Mouse (Mus musculus): ENCODE results near the gene Gm44596. TPM values are rescaled to one million over a fixed set of nuclear protein-coding genes. Genes with fewer than 3 reads are reported as not detected.
"Not testable (repeated sequence)": the region's sequence is repeated elsewhere in the genome, so short reads cannot be mapped to it uniquely, and the experiment has no call there.

Gm44596 gene
- polyA plus RNA-seq, 1 experiment from 2014 or later = not detected

DNA sequence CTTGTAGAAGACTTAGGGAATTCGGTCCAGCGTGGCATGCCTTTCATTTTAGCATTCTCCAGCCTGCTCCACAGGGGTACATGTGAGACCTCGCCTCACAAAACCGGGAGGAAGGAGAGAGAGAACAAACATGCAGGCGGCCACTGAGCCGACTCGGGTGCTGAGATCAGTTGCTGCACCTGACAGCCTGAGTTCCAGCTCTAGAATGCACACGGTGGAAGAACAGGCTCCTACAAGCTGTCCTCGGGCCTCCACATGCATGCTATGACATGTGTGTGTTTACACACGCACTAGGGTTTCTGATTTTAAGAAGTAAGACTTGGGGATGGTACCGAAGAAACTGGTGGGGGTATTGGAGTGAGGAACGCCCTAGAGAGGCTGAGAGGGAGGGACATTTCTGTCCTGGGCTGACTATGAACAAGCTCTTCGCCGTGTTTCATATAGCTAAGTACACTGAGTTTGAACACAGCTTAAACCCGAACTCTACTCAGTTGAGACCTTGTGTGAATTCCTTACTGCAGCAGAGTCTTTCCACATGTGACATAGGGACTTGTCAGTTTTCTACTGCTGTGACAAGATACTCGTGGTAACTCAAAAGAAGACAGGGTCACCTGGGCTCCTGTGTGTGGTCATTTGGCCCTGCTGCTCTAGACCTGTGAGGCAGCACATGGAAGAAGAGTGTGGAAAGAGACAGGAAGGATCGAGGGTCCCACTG, 1.2 kb downstream of the Gm44596 start:
- no peak overlapping the region for H3K4me3 ChIP-seq (ENCODE audit: low read length)
- no peak overlapping the region for H3K9ac ChIP-seq (ENCODE audit: low read depth, low read length)
- ATAC-seq = no peak
- WGBS = 89% methylated on average over 17 of the region's 17 CpGs
- no peak overlapping the region for H3K4me2 ChIP-seq (ENCODE audit: low read depth, low read length)
- H3K9me3 ChIP-seq (ENCODE audit: control insufficient read depth, low read length) = no peaks in the 10 kb centered on the region
- no peaks in the 10 kb centered on the region for H3K27me3 ChIP-seq (replicated peaks; ENCODE audit: control insufficient read depth, insufficient read depth, low read length)
- peaks cover 19% of the 10 kb centered on the region for H3K36me3 ChIP-seq (ENCODE audit: control insufficient read depth, insufficient read depth, low read length)
- H3K4me1 ChIP-seq (ENCODE audit: control insufficient read depth, insufficient read depth, low read length) = no peaks in the 10 kb centered on the region
- H3K27ac ChIP-seq (ENCODE audit: low read length) = no peak overlapping the region

DNA sequence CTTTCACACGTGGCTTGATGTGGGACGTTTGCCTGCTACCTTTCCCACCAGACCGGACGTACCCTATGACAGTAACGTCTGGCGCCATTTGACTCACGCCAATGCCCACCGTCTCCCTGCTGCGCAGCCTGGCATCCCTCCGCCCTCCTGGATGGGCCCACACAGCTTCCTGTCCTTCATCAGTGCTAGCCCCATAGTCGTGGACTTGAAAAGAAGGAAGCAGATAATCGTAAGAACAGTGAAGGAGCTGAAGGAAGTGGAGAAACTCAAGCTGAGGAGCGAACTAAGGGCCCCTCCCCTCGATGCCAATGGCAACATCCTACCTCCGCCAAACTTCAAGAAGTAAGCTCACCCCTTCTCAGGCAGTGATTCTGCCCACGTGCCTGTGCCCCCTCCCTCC, 4.3 kb downstream of the Gm44596 start:
- 83% methylated on average over 16 of the region's 16 CpGs for WGBS
- H3K36me3 ChIP-seq (ENCODE audit: control insufficient read depth, insufficient read depth, low read length) = no peaks in the 10 kb centered on the region; the same call in 1 of the 2 replicates
- no peak overlapping the region for H3K4me2 ChIP-seq (ENCODE audit: low read depth, low read length)
- no peaks in the 10 kb centered on the region for H3K9me3 ChIP-seq (ENCODE audit: control insufficient read depth, low read length)
- H3K9ac ChIP-seq (ENCODE audit: low read depth, low read length) = no peak overlapping the region
- H3K4me3 ChIP-seq (ENCODE audit: low read length) = no peak overlapping the region
- no peaks in the 10 kb centered on the region for H3K27me3 ChIP-seq (replicated peaks; ENCODE audit: control insufficient read depth, insufficient read depth, low read length)
- H3K27ac ChIP-seq (ENCODE audit: low read length) = no peak overlapping the region
- no peaks in the 10 kb centered on the region for H3K4me1 ChIP-seq (ENCODE audit: control insufficient read depth, insufficient read depth, low read length)
- ATAC-seq = no peak

DNA sequence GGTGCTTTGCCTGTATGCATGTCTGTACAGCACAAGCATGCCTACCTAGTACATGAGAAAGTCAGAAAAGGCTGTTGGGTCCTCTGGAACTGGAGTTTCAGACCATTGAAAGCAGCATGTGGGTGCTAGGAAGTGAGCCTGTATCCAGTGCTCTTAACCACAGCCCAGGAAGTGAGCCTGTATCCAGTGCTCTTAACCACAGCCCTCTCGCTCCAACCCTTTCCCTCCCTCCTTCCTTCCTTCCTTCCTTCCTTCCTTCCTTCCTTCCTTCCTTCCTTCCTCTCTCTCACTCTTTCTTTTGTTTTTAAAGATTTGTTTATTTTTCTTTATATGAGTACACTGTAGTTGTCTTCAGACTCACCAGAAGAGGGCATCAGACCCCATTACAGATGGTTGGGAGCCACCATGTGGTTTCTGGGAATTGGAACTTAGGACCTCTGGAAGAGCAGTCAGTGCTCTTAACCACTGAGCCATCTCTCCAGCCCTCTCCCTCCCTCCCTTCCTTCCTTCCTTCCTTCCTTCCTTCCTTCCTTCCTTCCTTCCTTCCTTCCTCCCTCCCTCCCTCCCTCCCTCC, 5.4 kb downstream of the Gm44596 start:
- 69% methylated on average over 1 of the region's 1 CpGs for WGBS

DNA sequence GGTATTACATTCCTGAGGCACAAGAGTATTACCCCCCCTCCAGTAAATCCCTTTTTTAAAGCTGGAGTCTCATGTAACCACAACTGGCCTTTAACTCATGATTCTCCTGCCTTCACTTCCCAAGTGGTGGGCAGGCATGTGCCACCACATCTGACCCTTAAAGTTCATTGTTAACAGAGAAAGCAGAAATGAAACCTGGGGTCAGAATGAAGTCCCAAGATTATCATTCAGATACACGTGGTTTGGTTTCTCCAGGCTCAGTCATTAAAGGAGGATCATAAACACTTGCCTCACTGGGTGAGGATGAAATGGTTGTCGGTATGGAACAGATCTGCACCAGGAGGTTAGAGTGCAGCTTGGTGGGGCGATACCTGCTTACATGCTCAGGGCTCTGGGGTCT, 6.0 kb downstream of the Gm44596 start:
- Histone ChIP-seq H3K27ac (ENCODE audit: low read length) (no peak overlapping the region), H3K36me3 (ENCODE audit: control insufficient read depth, insufficient read depth, low read length) (no peaks in the 10 kb centered on the region), H3K4me2 (ENCODE audit: low read depth, low read length) (no peak overlapping the region), H3K4me1 (ENCODE audit: control insufficient read depth, insufficient read depth, low read length) (no peaks in the 10 kb centered on the region), H3K4me3 (ENCODE audit: low read length) (no peak overlapping the region), H3K9ac (ENCODE audit: low read depth, low read length) (no peak overlapping the region), H3K27me3 (replicated peaks; ENCODE audit: control insufficient read depth, insufficient read depth, low read length) (no peaks in the 10 kb centered on the region), H3K9me3 (ENCODE audit: control insufficient read depth, low read length) (no peaks in the 10 kb centered on the region)
- WGBS = 65% methylated on average over 3 of the region's 3 CpGs
- no peak for ATAC-seq

More for the DNA sequence above, 5.4 kb downstream of the Gm44596 start:
- H3K27me3 ChIP-seq (replicated peaks; ENCODE audit: control insufficient read depth, insufficient read depth, low read length); H3K4me3 ChIP-seq (ENCODE audit: low read length); H3K4me1 ChIP-seq (ENCODE audit: control insufficient read depth, insufficient read depth, low read length); H3K4me2 ChIP-seq (ENCODE audit: low read depth, low read length); H3K9me3 ChIP-seq (ENCODE audit: control insufficient read depth, low read length); H3K9ac ChIP-seq (ENCODE audit: low read depth, low read length); ATAC-seq; H3K36me3 ChIP-seq (ENCODE audit: control insufficient read depth, insufficient read depth, low read length); H3K27ac ChIP-seq (ENCODE audit: low read length): not testable (repeated sequence)

DNA sequence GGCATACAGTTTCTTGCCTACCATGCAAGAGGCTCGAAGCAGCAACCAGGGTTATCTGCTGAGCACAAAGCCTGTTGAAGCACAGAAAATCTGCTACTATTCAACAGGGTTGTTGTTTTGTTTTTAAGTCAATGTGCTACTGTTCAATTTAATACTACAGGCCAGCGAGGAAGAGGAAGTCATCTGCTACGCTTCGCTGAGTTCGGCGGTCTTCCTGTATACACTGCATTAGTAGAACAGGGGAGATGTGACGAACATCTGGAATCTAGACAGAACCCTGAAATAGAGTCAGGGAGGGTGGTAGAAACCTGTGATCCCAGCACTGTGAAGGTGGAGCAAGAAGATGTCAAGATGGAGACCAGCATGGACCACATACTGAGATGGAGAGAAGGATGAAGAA, 8.4 kb downstream of the Gm44596 start:
- ATAC-seq = no peak
- Histone ChIP-seq H3K4me1 (ENCODE audit: control insufficient read depth, insufficient read depth, low read length) (peaks cover under 1% of the 10 kb centered on the region; the same call in 1 of the 2 replicates), H3K4me3 (ENCODE audit: low read length) (no peak overlapping the region), H3K4me2 (ENCODE audit: low read depth, low read length) (no peak overlapping the region), H3K9ac (ENCODE audit: low read depth, low read length) (no peak overlapping the region), H3K9me3 (ENCODE audit: control insufficient read depth, low read length) (no peaks in the 10 kb centered on the region), H3K36me3 (ENCODE audit: control insufficient read depth, insufficient read depth, low read length) (no peaks in the 10 kb centered on the region), H3K27ac (ENCODE audit: low read length) (no peak overlapping the region), H3K27me3 (replicated peaks; ENCODE audit: control insufficient read depth, insufficient read depth, low read length) (no peaks in the 10 kb centered on the region)
- 78% methylated on average over 7 of the region's 7 CpGs for WGBS

DNA sequence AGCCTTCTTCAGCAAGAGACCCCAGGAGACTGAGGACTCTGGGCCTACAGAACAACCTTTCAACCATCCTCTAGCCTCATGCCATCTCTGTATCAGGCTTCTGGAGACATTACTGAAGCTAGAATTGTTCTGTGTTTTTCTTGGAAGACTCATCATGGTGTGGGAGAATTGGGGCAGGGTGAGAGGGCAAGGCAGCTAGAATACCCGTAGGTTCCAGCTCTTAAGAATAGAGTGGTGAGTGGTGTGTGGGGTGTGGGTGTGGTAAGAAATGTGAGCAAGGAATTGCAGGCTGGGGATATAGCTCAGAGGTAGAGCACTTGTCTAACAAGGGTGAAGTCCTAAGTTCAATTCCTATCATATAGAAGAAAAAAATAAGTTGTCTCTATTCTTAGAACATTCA, 9.7 kb downstream of the Gm44596 start:
- no peaks in the 10 kb centered on the region for H3K36me3 ChIP-seq (ENCODE audit: control insufficient read depth, insufficient read depth, low read length)
- peaks cover 4% of the 10 kb centered on the region; the same call in 1 of the 2 replicates for H3K4me1 ChIP-seq (ENCODE audit: control insufficient read depth, insufficient read depth, low read length)
- no peak overlapping the region for H3K4me2 ChIP-seq (ENCODE audit: low read depth, low read length)
- peak; percentile 47; the same call in 1 of the 2 replicates for ATAC-seq
- H3K9me3 ChIP-seq (ENCODE audit: control insufficient read depth, low read length) = no peaks in the 10 kb centered on the region
- H3K4me3 ChIP-seq (ENCODE audit: low read length) = no peak overlapping the region
- WGBS = 69% methylated on average over 1 of the region's 1 CpGs
- H3K27me3 ChIP-seq (replicated peaks; ENCODE audit: control insufficient read depth, insufficient read depth, low read length) = no peaks in the 10 kb centered on the region
- H3K9ac ChIP-seq (ENCODE audit: low read depth, low read length) = no peak overlapping the region
- H3K27ac ChIP-seq (ENCODE audit: low read length) = no peak overlapping the region

DNA sequence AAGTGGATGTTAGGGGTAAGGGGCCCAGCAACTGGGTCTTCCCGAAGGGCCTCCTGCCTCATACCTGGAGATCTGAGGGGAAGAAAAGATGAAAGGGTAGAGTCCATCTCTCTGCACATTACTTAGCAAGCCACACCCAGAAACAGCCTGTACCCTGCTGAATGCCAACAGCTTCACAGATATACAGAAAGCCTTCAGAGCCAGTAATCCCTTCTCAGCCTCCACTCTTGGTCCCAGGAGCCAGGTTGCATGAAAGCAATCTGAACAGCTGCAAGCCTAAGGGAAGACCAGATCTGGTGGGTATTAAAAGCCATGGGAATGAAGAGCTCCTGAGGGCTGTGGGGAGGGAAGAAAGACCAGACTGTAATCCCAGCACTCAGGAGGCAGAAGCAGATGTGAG, 13.9 kb downstream of the Gm44596 start:
- WGBS = 73% methylated on average over 1 of the region's 1 CpGs
- H3K9ac ChIP-seq (ENCODE audit: low read depth, low read length) = 0 out of 2 replicates have a peak overlapping the region, but pooled peaks have one; percentile 48
- H3K9me3 ChIP-seq (ENCODE audit: control insufficient read depth, low read length) = no peaks in the 10 kb centered on the region
- ATAC-seq = peak; percentile 86
- H3K4me2 ChIP-seq (ENCODE audit: low read depth, low read length) = no peak overlapping the region; the same call in 1 of the 2 replicates
- no peaks in the 10 kb centered on the region for H3K36me3 ChIP-seq (ENCODE audit: control insufficient read depth, insufficient read depth, low read length)
- H3K4me3 ChIP-seq (ENCODE audit: low read length) = no peak overlapping the region
- no peaks in the 10 kb centered on the region for H3K27me3 ChIP-seq (replicated peaks; ENCODE audit: control insufficient read depth, insufficient read depth, low read length)
- peaks cover 4% of the 10 kb centered on the region; the same call in 1 of the 2 replicates for H3K4me1 ChIP-seq (ENCODE audit: control insufficient read depth, insufficient read depth, low read length)
- H3K27ac ChIP-seq (ENCODE audit: low read length) = peak overlapping the region; percentile 72; the same call in 1 of the 2 replicates

DNA sequence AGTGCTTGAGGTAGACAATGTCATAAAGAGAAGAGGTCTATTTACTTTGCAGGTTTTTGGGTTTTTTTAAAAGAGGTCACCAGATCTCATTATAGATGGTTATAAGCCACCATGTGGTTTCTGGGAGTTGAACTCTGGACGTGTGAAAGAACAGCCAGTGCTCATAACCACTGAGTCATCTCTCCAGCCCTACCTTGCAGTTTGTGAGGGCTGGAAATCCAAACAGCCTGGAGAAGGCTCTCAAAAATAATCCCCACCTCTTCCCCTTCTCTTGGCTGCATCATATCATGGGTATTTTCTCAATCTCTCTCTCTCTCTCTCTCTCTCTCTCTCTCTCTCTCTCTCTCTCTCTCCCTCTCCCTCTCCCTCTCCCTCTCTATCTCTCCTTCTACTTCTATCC, 15.4 kb downstream of the Gm44596 start:
- Histone ChIP-seq H3K9ac (ENCODE audit: low read depth, low read length) (no peak overlapping the region), H3K27ac (ENCODE audit: low read length) (no peak overlapping the region), H3K9me3 (ENCODE audit: control insufficient read depth, low read length) (no peaks in the 10 kb centered on the region), H3K4me2 (ENCODE audit: low read depth, low read length) (no peak overlapping the region), H3K4me1 (ENCODE audit: control insufficient read depth, insufficient read depth, low read length) (peaks cover 4% of the 10 kb centered on the region; the same call in 1 of the 2 replicates), H3K36me3 (ENCODE audit: control insufficient read depth, insufficient read depth, low read length) (no peaks in the 10 kb centered on the region), H3K27me3 (replicated peaks; ENCODE audit: control insufficient read depth, insufficient read depth, low read length) (no peaks in the 10 kb centered on the region), H3K4me3 (ENCODE audit: low read length) (no peak overlapping the region)
- no peak for ATAC-seq
- WGBS = 29% methylated on average over 1 of the region's 1 CpGs

DNA sequence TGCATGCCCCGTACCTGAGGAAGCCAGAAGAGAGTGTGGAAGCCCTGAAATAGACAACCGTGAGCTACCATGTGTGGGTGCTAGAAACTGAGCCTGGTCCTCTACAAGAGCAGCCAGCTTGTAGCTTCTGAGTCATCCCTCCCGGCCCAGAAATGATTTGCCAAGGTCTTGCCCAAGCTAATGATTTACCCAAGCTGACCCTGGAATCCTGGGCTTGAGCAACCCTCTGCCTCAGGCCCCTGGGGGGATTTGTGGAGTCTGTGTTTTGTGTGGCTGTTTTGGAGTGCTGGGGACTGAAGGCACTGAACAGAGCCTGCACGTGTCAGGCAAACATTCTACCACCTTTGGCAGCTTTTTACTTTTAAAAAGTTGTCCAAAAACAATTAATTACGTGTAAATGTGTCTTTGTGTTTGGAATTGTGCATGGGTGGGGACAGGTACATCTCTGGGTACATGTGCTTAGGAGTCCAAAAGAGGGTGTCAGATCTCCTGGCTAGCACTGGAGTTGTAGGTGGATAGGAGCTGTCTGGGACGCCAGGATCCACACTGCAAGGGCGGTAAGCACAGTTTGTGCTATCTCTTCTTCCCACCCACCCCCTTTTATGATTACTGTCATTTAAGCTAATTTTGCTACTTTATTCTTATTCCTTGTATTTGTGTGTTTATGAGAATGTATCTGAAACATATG, 22.4 kb downstream of the Gm44596 start:
- Histone ChIP-seq H3K27ac (ENCODE audit: low read length) (no peak overlapping the region), H3K27me3 (replicated peaks; ENCODE audit: control insufficient read depth, insufficient read depth, low read length) (no peaks in the 10 kb centered on the region), H3K4me3 (ENCODE audit: low read length) (no peak overlapping the region), H3K4me1 (ENCODE audit: control insufficient read depth, insufficient read depth, low read length) (peaks cover 8% of the 10 kb centered on the region), H3K9me3 (ENCODE audit: control insufficient read depth, low read length) (no peaks in the 10 kb centered on the region), H3K9ac (ENCODE audit: low read depth, low read length) (0 out of 2 replicates have a peak overlapping the region, but pooled peaks have one; percentile 3), H3K36me3 (ENCODE audit: control insufficient read depth, insufficient read depth, low read length) (no peaks in the 10 kb centered on the region), H3K4me2 (ENCODE audit: low read depth, low read length) (no peak overlapping the region)
- WGBS = 58% methylated on average over 7 of the region's 7 CpGs
- peak; percentile 77 for ATAC-seq
